Mouse (Mus musculus) erythroblast, adult 5-6 weeks (primary cell): ENCODE measurements around the gene Samd8. TPM values are rescaled to one million over a fixed set of nuclear protein-coding genes. Genes with fewer than 3 reads are reported as not detected.

Source experiments
- ATAC-seq: replicated peaks from 2 replicates; pipeline ENCODE4 v1.8.0; 2016; ENCODE audit warnings: moderate number of reproducible peaks, mild to moderate bottlenecking, moderate TSS enrichment, inconsistent platforms; ENCODE audit not compliant: poor library complexity, low FRiP score, severe bottlenecking
- total RNA-seq, 2 experiments: library from RNA; stranded (forward) in 1 of 2; stranded (reverse) in 1 of 2; fragments of 150-400 nt in 1 of 2; fragments of 200-764, 138-1000 nt in 1 of 2; gene quantifications; 2 replicates each; pipeline versions ENCODE4 v1.2.3 to v1.2.4; 2015 to 2017; ENCODE audit warnings: low replicate concordance in 2 of 2

Samd8 gene
- total RNA-seq, 2 experiments from 2014 or later = 1.8 to 10.2 TPM

DNA sequence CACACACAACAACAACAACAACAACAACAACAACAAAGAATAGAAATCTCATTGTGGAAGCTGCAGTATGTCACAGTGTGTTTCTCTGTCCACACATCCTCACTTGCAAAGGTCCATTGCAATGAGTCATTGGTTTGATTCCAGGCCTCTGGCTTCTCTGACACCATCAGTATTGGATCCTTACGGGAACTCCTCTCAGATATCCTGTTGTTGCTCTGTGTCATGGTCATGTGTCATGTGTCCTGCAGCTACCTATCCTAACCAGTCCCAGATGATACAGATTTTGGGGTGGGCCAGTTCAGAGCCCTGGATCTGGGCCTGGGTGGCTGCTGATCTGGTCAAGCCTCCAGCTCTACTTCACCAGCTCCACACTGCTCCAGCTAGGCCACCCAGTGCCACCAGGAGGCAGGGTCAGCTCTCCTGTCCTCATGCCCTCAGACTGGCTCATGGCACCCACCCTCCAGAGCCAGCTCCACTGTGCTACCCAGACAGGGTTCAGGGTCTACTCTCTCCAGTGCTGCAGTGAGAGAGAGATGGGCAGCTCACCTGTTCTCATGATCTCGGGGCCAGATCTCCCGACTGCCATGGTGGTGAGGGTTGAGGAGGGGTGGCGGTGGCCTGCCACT is 70.7 kb downstream of the Samd8 start:
- ATAC-seq = no peak

DNA sequence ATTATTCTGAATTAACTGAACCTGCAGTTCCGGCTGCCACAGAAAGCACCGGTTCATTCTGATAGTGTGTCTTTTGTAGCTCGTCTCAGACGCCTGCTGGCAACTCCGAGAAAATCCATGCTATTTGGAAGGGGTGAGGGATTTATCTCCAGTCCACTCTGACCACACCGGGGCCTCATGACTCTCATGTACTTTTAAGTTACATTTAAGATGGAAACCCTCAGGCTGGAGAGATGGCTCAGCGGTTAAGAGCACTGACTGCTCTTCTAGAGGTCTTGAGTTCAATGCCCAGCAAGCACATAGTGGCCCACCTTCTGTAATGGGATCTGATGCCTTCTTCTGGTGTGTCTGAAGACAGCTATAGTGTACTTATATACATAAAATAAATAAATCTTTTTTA is 72.0 kb downstream of the Samd8 start:
- no peak for ATAC-seq

DNA sequence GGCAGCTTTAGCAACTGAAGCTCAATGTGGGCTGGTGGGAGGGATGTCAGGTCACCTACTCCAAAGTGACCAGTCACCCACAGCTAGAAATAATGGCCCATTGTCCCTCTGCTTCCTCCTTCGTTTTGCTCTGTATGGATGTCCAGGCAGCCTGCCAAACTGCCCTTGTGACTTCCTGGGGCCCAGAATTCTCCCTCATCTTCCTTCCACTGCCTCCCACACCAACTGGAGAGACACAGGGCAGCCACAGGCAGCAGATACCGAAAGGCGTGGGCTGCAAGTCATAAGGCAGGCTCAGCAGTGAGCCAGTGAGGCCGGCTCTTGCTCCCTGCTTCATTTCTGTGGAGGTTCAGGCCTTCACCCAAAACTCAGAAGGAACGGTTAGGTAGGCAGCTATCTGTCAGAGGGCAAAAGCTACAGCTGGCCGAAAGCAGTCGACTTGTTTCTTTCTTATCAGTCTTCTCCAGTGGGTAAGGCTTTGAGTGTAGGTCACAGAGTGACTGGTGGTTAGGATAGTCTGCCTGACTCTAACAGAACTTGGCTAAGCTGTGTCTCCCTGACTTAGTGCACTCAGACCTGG is 72.6 kb downstream of the Samd8 start:
- ATAC-seq = peak; percentile 93

DNA sequence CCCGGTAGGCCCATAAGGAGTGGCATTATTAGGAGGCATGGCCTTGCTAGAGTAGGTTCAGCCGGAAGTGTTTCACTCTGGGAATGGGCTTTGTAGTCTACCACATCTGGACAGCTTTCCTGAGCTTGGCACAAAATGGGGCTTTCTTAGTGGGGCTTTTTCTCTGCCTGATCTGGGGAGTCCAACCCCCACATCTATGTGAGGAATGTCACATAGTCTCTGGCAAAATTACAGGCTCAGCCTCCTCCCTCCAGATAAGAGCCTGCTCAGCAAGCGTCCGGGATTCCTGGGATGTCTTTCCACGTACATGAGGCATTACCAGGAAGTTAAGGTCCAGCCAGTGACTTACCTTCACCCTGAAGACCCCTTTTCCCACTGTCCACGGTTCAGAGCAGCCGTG is 73.6 kb downstream of the Samd8 start:
- no peak for ATAC-seq

DNA sequence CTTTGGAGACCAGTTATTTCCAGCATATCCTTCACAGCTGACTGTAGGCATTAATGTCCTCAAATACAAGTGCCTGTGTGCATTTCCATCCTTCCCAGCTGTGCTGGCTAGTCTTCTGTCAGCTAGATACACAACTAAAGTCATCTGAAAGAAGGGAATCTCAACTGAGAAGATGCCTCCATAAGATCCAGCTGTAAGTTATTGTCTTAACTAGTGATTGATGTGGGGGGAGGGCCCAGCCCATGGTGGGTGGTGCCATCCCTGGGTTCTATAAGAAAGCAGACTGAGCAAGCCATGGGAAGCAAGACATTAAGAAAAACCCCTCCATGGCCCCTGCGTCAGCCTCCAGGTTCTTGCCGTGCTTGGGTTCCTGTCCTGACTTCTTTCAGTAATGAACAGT is 74.6 kb downstream of the Samd8 start, which contains the start of gene Vdac2:
Gene Vdac2 (plus strand): TSS at position 301 of the 400 bp plus-strand sequence.
- no peak for ATAC-seq

DNA sequence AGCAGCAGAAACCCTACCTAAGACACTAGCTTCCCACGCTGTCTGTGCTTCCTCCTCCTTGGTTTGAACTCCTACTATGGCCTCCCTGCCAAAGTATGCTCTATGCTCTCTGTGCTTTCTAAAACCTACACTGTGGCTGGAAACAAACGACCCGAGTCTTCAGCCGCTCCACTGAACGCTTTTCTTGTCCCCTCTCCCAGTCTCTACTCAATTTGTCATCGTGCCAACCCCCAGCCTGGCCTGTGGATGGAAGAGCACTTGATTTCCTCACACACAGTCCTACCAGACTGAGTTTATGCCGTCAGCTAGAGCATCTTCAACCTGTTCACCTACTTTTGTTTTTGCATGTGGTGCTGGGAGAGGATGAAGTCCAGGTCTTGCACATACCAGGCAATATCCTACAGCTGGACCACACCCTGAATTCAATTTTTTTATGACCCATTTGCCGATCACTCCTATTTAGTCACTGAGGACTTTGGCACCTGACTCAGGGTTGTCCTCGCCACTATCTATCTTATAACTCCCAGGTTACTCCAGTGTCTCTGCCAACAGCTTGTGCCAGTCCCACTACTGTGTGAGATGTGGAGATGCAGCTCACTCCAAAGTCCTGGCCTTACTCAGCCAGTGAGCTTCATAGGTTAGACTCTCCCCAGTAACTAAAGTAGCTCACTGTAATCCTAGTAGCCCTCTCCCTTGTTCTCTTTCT is 75.6 kb downstream of the Samd8 start:
- ATAC-seq = no peak

DNA sequence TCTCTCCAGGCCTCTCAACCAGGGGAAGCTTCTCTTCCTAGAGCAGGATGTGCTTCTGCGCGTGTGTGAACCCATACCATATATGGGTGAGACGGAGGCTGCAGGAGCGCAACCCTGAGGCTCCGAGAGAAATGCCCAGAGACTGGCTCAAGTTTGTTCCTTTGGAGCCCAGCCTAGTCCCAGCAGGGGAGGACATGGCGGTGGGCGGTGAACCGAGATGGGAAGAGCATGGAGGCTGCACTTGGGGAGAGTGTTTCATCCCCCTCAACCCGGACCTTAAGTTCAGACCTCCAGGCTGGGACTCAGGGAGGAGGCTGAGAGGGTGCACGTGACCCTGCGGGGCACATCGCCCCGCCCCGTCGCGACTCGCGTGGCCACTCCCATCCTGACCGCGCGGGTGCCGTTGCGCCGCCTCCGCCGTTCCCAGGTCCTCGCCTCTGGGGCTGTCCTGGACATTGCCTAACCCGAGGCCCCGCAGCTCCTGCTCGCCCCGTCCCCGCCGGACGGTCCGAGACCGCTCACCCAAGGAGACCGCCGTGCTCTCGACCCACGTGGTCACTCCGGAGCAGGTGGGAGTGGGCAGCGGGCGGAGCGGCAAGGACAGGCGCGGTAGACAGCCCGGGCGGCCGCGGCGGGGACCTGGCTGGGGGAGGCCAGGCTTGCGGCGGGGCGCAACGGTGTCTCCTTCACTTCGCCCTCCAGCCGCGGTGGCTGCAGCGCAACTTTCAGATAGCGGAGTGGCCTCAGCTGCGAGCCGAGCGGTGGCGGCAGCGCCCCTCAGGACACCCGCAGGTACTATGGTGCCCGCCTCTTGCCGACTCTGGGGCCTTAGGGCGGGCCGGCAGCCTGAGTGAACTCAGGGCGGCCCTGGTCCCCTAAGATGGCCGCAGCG is 80.8 kb downstream of the Samd8 start:
- ATAC-seq = peak; percentile 94

DNA sequence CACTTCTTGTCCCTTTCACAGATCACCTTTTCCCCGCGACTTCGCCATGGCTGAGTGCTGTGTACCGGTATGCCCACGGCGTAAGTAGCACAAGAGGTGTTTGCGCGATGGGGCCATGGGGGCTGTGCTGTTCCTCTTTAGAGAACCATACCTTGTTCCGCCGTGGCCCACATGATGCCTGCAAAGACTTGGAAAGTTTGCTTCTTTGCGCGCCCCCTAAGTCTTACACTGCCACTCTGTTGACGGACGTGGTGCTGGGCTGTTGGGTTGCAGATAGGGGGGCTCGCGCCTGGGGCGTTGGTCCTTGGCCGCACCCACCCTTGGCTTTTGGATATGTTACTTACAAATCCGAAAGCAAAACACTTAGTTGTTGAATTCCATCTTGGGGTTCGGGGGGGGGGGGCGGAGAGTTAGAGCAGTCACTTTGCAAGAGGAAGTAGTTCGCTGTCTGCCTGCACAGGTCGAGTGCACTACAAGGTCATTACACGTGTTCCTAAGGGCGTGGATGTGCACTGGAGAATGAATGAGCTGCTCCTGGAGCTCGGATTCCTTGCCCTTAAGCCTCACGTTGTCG is 81.6 kb downstream of the Samd8 start:
- ATAC-seq = 0 out of 2 replicates have a peak, but pooled peaks have one; percentile 35

DNA sequence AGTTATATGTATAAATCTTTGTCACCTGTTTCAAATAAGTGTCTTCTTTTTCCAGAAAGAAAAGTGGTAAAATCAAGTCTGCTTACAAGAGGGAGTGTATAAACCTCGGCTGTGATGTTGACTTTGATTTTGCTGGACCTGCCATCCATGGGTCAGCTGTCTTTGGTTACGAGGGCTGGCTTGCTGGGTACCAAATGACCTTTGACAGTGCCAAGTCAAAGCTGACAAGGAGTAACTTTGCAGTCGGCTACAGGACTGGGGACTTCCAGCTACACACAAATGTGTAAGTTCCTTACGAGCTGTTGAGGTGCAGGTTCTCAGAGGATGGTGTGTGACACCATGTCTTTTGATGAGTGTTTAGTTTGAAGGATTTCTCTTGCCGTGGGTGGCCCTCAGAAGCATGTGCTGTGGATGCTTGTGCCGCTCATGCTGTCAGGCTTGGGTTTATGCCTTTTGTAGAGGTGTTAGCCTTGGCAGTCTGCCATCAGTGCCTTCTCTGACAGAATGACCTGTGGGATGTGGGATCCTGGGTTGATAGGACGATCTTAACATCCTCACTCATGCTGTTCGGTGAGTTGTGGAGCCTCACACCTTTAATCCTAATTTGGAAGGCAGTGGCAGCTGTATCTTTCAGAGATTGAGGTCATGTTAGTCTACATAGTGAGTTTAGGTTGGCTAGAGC is 88.1 kb downstream of the Samd8 start:
- ATAC-seq = no peak

DNA sequence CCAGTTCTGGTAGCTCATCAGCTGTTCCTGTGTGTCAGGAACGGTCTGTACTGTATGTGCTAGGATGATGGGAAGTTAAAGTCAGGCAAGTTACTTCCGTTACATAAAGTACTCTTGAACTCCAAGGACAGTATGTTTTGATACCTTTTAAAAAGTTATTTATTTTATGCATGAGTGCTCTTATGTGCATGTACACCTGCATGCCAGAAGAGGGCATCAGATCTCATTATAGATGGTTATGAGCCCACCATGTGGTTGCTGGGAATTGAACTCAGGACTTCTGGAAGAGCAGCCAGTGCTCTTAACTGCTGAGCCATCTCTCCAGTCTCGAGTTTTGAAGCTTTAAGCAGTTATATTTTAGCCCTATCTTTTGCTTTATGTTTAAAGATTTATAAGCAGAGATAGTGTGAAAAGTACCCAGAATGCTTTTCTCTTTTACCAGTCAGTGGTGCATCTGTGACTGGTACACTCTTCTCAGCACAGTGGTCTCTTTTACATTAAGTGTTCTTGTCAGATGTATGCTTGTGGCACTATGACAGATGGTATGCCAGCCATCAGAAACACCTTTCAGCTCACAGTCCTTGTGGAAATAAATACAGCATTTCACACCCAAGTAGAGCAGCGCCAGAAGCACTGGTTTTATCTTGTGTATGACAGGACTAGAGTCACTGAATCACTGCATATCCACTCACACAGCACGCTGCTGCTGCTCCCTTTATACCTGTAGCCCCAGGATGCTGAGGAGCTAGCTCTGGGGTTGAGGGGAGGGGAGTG is 91.7 kb downstream of the Samd8 start:
- ATAC-seq = no peak

DNA sequence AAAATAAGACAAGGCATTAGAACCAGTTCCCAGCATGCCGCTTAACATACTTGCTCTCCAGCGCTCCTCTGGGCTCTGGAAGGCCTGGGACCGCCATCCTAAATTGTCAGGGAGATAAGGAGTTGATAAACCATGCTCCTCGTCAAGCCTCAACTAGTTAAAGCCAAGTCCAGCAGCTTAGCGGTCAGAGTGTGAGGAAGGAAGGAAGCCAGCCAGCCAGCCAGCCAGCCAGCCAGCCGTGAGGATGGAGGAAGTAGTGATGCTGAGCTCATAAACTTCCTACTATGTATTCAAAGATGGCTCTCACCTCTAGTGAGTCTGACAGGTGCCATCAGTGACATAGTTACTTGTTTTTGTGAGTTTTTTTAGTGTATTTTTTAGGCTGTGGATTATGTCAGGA is 92.9 kb downstream of the Samd8 start:
- ATAC-seq = no peak

DNA sequence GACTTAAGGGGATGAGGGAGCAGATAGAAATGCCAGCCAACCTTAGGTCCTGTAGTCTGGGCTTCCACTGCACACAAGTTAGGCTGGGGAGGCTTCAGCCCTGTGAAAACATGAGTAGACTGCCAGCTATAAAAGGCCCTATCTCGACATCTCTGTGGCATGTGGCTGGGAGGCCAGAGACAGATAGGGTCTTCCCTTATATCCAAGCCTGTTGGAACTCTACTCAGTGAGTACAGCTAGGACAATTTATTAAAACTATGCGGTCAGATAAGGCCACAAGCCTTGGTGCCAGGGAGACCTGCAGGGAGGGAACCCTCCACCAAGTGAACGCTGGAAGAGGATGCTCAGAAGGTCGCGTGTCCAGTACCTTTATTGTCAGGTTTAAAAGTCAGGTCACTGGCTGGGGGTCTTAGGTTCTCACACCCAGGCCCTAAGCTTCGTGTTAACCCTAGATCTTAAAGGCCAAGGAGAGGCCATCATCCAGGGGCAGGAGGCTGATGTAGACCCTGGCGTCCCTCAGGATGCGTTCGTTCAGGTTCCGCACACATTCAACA is 96.6 kb downstream of the Samd8 start:
- no peak for ATAC-seq

DNA sequence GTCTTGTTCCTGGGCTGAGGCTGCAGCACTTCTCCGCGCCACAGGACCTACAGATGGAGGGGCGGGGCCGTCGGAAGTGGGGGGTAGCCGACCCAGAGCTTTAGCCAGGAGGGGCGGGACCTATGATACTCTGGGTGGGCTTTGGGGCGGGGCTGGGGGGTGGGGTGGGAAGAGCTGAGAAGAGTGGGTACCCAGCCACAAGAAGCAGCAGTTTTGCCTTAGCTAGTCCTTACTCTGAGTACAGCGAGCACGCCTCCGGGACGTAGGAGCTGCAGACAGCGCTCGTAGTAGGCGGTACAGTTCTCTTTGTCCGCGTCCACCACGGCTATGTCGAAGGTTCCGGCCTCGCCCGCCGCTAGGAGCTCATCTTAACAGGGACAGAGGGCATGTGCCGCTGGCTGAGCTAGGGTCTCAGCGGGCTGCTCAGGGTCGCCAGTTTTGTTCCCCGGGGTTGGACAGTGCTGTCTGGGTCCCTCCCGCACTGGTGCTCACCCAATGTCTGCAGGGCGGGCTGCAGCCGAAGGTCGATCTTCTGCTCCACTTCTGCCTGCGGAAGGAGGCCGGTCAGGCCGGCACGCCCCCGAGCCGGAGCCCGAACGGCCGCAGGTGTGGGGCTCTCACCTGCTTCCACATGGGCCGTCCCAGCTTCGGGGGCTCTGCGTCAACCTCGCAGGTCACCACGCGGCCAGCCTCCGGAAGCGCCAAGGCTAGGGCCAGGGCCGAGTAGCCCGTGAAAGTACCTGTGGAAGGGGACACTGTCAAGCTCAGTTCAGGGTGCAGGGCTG is 97.2 kb downstream of the Samd8 start:
- ATAC-seq = 0 out of 2 replicates have a peak, but pooled peaks have one; percentile 3

Other genes starting within 250 kb of the Samd8 start
- gene Dupd1, start 36.0 kb upstream of the Samd8 start, total RNA-seq (2015; ENCODE audit: low replicate concordance) = not detected in 2 replicates
- not detected in 2 replicates for gene Dupd1, start 36.0 kb upstream of the Samd8 start, total RNA-seq (2017; ENCODE audit: low replicate concordance)
- not detected in 2 replicates for gene Dusp13, start 650 bp downstream of the Samd8 start, total RNA-seq (2015; ENCODE audit: low replicate concordance)
- gene Dusp13, start 650 bp downstream of the Samd8 start, total RNA-seq (2017; ENCODE audit: low replicate concordance) = not detected in 2 replicates
- gene Vdac2, start 74.7 kb downstream of the Samd8 start, total RNA-seq (2015; ENCODE audit: low replicate concordance) = 85.7 and 89.7 TPM in 2 replicates
- 72.2 and 93.7 TPM in 2 replicates for gene Vdac2, start 74.7 kb downstream of the Samd8 start, total RNA-seq (2017; ENCODE audit: low replicate concordance)
- gene Comtd1, start 98.4 kb downstream of the Samd8 start, total RNA-seq (2015; ENCODE audit: low replicate concordance) = 2.5 and 9.6 TPM in 2 replicates
- gene Comtd1, start 98.4 kb downstream of the Samd8 start, total RNA-seq (2017; ENCODE audit: low replicate concordance) = 4.0 and 4.5 TPM in 2 replicates
- gene Zfp503, start 239.1 kb downstream of the Samd8 start, total RNA-seq (2015; ENCODE audit: low replicate concordance) = 0.38 TPM in 1 of 2 replicates, not detected in the other
- 0.60 TPM in 1 of 2 replicates, not detected in the other for gene Zfp503, start 239.1 kb downstream of the Samd8 start, total RNA-seq (2017; ENCODE audit: low replicate concordance)